Mouse (Mus musculus) thymus, postnatal 4 days (tissue): ENCODE results near the gene Prlhr.
A peak's percentile ranks its signal among the peaks of the same experiment; 100 is the strongest.

Source experiments
- DNase-seq: peaks from one replicate; pipeline ENCODE4 v3.0.0; 2021

Prlhr gene

DNA sequence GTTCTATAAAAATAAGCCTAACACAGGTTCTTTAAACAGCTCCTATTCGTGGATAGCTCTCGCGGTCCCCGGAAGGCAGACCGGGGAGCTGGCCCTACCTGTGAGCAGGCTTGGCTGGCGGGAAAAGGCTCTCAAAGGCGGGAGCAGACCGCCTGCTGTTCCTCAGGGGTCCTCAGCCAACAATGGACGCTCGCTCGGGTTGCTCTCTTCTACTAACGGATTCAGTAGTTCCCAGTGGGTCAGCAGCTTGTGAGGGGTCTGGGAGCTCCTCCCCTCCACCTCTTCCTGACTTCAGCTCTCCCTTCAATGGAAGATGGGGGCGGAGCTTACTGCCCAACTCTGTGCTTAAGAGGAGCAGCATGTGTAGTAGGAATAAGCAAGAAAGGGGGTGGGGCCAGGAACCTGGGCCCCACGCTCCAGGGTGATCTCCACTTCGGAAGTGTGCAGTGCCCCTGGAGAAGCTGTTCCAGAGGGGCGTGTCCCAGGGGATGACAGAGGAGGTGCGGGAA is at the start of gene Prlhr:
Prlhr (minus strand) TSS at position 51 of the 509 bp plus-strand sequence.
- peak; percentile 7 for DNase-seq

- no peak for DNase-seq
These were observed 47.0 kb upstream of the Prlhr start for GRCm38 (mm10) chr19:60515064-60515463.

- no peak for DNase-seq
These were observed 45.3 kb upstream of the Prlhr start for GRCm38 (mm10) chr19:60513431-60513830.

DNA sequence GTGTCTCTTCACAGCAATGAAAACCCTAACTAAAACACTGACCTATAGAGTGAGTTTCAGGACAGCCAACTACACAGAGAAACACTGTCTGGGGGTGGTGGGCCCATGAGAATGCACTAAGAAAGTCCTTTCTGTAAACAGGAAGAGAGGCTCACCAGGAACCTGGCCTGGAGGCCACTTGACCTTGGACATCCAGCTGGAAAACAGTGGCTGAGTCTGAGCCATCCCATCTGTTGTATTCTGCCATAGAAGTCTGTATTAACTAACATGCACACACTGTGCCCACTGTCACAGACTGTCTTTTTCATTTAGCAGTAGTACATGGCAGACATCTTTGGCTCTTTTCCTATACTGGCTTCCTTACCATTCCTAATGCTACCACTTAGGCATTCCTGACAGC is 32.1 kb upstream of the Prlhr start:
- no peak for DNase-seq

DNA sequence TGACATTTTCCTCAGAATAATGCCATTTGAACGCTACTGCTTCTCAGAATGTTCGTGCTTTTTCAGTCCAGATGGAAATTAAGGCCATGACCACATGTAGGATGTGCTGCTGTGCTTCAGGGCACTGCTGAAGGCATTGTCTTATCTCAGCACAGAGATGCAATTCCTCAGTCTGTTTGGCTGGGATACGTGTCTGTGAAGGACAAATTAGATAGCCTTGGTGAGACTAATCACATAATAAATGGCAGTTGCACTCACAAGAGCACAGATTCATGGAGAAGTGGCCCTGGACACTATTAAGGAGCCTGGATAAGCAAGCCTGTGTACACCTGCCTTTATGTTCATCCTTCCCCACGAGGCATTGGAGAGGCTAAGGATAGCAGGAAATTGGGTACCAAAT is 29.1 kb upstream of the Prlhr start:
- no peak for DNase-seq

DNA sequence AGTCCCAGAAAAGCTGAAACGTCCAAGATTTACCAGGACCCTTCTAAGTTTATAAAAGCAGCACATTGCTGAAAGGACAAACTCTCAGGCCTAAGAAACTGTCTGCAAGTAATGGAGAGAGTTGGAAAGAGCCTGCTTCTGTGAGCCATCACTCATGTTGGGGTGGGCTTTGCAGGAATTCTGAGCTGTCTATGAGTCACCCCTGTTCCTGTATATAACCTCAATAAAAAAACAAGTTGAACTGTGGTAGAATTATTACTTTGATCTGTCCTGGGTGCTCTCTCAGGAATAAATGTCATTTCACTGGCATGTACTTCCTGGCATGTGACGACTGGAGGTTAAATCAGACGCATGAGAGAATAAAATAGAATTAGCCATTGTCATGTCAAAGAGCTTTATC is 27.7 kb upstream of the Prlhr start:
- DNase-seq, result no peak

DNA sequence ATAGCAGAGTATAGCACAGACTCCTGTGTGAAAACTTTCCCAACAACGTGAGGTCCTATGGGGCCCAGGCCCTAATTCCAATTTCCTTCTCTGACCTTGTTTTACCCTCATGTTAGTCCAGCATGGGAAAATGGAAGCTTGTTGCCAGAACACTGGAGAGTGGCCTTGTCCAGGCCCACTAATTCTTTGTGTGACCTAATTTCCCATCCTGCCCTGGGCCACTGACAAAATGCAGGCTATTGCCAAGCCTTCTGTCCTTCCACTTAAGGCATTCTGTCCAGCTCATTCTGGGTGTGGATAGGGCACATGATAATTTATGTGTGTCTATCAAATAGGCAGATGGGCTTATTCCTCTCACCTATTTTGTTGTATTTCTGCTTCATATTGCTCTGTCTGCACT is 21.5 kb upstream of the Prlhr start:
- no peak for DNase-seq

DNA sequence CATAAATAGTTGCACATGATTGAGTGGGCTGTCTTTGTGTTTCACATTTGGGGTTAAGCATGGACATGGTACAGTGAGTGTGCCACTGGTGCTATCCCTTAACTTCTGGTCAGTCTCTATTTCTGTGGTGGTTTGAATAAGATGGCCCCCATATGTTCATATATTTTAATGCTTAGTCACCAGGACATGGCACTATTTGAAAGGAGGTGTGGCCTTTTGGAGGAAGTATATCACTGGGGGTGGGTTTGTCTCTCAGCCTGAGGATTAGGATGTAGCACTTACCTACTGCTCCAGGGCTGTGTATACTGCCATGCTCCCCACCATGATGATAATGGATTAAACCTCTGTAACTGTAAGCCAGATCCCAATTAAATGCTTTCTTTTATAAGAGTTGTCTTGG is 17.2 kb upstream of the Prlhr start:
- no peak for DNase-seq

- DNase-seq, result no peak
These were observed 10.8 kb upstream of the Prlhr start for GRCm38 (mm10) chr19:60478859-60479258.

DNA sequence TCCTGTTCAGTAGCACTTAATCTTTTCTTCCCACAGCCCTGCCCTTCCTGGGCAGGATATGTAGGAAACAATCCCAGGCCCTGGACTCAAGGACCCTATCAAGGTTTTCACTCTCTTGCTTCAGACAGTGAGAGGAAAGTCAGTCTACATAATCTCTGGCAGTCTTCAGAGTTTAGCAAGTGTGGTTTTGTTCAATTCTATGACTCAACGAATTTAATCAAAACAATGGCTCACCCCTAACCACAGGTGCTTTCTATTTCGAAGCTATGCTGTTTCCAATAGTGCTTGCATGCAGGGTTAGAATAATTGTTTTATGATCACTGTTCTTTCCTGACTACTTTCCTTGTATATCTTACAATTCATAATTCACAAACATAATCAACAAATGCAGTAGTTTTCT is 9.7 kb upstream of the Prlhr start:
- no peak for DNase-seq

DNA sequence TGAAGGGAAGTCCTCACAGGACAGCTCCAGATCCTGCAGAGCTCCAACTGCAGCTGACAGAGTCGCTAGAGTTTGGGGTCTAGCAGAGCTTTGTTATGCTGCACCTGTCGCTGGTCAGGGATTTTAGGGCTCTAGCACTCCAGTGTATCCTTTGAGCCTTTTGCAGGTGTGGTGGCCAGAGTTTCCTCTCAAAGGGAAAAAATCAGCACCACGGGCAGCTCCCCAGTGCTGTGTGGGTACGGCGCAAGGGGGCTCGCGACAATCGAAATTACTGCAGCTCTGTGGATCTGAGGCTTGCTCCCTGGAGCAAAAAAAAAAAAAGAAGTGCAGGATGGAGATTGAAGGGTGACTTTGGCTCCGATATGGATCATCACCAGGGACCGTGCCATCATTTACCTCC is 742 bp upstream of the Prlhr start:
- DNase-seq, result peak; percentile 65

GRCm38 (mm10) chr19:60467588-60468007 is 506 bp downstream of the Prlhr start:
- DNase-seq, result no peak

DNA sequence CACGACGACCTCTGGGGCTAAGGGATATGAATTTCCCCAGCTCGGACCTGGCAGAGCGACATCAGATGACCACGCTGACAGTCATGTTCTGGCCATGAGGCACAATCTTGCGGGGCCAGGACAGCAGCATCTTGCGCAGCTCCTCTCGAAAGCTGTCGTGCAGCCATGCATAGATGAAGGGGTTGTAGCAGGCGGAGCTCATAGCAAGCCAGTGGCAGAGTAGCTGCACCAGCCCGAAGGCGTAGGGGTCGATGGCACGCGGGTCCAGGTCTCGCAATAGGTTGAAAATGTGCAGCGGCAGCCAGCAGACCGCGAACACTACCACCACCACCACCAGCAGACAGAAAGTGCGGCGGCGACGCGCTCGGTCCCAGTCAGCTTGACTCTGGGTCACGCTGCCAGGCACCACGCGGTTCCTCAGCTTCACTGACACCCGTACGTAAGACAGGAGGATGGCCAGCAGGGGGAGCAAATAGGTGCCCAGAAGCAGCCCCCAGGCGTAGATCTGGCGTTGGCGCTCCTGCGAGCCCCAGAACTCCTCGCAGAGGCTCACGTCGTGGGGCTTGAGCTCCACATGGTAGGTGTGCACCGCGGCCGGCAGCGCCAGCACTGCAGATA is 1.0 kb downstream of the Prlhr start:
- peak; percentile 78 for DNase-seq

DNA sequence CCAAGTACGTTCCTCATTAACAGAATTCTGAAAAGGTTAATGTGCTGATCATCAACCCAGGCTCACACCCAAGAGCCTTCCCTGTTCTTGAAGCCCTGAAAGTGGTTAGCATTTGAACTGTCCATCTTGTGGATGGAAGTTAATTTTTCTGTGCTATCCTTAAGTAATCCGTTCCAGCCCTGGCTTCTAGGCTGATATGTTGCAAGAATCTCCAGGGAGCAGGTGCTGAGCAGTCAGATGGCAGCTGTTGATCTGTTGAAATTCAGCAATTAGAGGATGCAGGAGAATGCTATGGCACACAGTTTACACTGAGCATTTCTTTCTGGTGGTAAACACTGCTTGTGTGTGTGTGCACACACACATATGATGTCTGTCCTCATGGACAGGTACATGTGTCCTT is 2.4 kb downstream of the Prlhr start:
- DNase-seq, result no peak

GRCm38 (mm10) chr19:60463896-60464295 is 4.2 kb downstream of the Prlhr start:
- no peak for DNase-seq

- DNase-seq, result no peak
These were observed 4.7 kb downstream of the Prlhr start for GRCm38 (mm10) chr19:60463440-60463839.

DNA sequence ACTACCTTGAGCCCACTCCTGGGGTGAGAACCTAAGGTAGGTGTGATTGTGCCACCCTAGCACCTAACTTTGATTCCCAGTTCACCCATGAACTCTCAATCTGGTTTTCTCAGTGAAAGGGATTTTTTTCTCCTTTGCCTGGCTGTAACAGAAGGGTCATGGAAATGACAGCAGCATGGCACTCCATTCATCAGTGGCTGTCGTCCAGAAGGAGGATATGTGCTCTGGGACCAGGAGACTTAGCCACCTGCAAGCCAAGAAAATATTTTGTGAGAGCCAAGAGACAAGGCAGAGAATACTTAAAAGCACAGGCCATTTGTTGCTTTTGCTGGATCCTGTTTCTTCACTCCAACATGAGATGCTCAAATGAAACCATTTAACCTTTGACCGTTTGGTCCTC is 6.6 kb downstream of the Prlhr start:
- no peak for DNase-seq

GRCm38 (mm10) chr19:60459680-60460079 is 8.4 kb downstream of the Prlhr start:
- no peak for DNase-seq

- DNase-seq, result no peak
These were observed 9.0 kb downstream of the Prlhr start for GRCm38 (mm10) chr19:60459071-60459470.

GRCm38 (mm10) chr19:60455791-60456190 is 12.3 kb downstream of the Prlhr start:
- DNase-seq, result no peak

DNA sequence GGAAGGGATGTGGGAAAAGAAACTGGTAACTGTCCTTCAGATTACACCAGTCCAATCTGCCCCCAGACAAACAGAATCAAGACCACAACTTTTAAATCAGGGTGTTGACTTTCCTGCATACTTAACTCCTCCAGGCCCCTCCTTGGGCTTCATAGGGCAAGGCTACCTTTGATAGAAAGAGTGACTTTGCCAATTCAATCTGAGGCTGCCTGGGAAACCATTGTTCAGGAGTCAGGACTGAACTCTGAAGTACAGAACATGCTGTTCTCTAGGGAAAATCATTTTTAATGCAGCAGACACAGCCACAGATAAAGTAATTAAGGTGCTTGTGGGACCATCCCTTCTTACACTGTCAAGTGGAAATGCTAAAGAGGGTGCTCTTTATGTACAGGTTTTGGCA is 27.6 kb downstream of the Prlhr start:
- DNase-seq, result no peak

DNA sequence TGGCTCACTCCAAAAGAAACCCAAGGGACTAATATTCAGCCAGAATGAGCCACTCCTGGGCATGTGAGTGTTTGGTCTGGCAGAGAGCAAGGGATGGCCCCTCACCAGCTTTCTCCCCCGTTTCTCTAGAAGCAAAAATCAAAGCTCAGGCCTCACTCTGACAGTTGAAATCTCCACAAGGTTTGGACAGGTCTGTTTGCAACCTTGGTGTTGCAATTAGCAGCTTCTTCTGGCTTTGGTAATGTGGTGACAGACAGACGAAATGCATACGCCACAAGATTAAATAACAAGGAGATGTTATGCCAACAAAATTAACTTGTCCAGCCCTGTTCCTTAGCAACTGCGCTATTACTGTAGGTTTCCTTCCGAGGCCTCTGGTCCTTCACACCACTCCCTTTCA is 28.0 kb downstream of the Prlhr start:
- DNase-seq, result no peak

DNA sequence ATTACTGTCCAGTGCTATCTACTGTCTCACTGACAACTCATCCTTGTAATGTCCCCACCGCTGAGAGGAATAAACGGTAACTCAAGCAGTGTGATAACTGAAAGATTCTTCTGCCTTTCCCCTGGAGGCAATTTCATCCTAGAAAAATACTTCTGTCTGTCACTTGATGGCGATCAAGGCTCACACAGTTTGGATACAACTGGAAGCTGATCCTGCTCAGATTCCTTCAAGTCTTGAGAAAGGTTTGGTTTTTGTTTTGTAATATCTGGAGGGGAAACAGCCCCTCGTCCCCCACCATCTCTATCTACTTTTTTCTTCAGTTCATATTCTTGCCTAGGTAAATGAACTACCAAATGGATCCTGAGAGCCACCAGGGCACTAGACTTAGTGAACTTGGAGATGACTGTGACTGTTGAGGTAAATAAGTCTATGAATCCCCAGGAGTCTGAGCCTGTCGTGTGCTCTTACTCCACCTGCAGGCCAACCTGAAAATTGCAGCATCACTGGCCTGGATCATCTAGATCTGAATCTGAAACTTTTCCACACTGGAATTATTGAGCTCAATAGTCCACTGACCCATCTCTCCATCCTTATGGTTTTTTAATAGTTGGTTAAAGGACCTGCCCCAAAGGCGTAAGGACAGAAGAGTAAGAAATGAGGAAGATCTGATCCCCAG is 30.4 kb downstream of the Prlhr start:
- DNase-seq, result peak; percentile 43

GRCm38 (mm10) chr19:60432347-60433129 is 35.6 kb downstream of the Prlhr start:
- DNase-seq, result no peak
